Mouse (Mus musculus) right cerebral cortex, adult 2 months (tissue): ENCODE results near the gene Grik1.

Source experiments
- DNase-seq, 2 experiments: peaks; one replicate each; pipeline ENCODE4 v3.0.0; 2021 to 2022; ENCODE audit warnings: low spot score in 2 of 2

The Grik1 gene

GRCm38 (mm10) chr16:87957449-87957848, 332.6 kb downstream of the Grik1 start:
- DNase-seq = no peak

GRCm38 (mm10) chr16:87956178-87956577, 333.9 kb downstream of the Grik1 start:
- no peak for DNase-seq

- DNase-seq = no peak
Measured at GRCm38 (mm10) chr16:87954715-87955441, 335.2 kb downstream of the Grik1 start.

GRCm38 (mm10) chr16:87953176-87953575, 336.9 kb downstream of the Grik1 start:
- no peak for DNase-seq

- DNase-seq = peak; percentile 15 to 29
Measured at GRCm38 (mm10) chr16:87949881-87950280, 340.2 kb downstream of the Grik1 start.

- no peak for DNase-seq
Measured at GRCm38 (mm10) chr16:87948122-87948521, 341.9 kb downstream of the Grik1 start.

- no peak for DNase-seq
Measured at GRCm38 (mm10) chr16:87944318-87944717, 345.7 kb downstream of the Grik1 start.

GRCm38 (mm10) chr16:87942103-87942865, 347.8 kb downstream of the Grik1 start:
- no peak for DNase-seq

GRCm38 (mm10) chr16:87934685-87935084, 355.4 kb downstream of the Grik1 start:
- no peak for DNase-seq

GRCm38 (mm10) chr16:87931358-87931757, 358.7 kb downstream of the Grik1 start:
- DNase-seq = no peak

- DNase-seq = no peak
Measured at GRCm38 (mm10) chr16:87930519-87930918, 359.5 kb downstream of the Grik1 start.

- no peak for DNase-seq
Measured at GRCm38 (mm10) chr16:87928671-87929070, 361.4 kb downstream of the Grik1 start.

GRCm38 (mm10) chr16:87917897-87918296, 372.2 kb downstream of the Grik1 start:
- no peak for DNase-seq

- DNase-seq = no peak
Measured at GRCm38 (mm10) chr16:87917157-87917546, 372.9 kb downstream of the Grik1 start.

- no peak for DNase-seq
Measured at GRCm38 (mm10) chr16:87916209-87917156, 373.6 kb downstream of the Grik1 start.

- no peak for DNase-seq
Measured at GRCm38 (mm10) chr16:87915156-87915555, 374.9 kb downstream of the Grik1 start.

- no peak for DNase-seq
Measured at GRCm38 (mm10) chr16:87913781-87914180, 376.3 kb downstream of the Grik1 start.

GRCm38 (mm10) chr16:87911201-87911600, 378.9 kb downstream of the Grik1 start:
- DNase-seq = no peak

- no peak for DNase-seq
Measured at GRCm38 (mm10) chr16:87902049-87902448, 388.0 kb downstream of the Grik1 start.

GRCm38 (mm10) chr16:87901189-87901588, 388.9 kb downstream of the Grik1 start:
- DNase-seq = no peak

GRCm38 (mm10) chr16:87875927-87876326, 414.1 kb downstream of the Grik1 start:
- DNase-seq = no peak

- no peak for DNase-seq
Measured at GRCm38 (mm10) chr16:87864526-87864925, 425.5 kb downstream of the Grik1 start.
